Mouse (Mus musculus) lung, embryonic 16.5 days (tissue): ENCODE results near the gene Ell. TPM values are rescaled to one million over a fixed set of nuclear protein-coding genes. Genes with fewer than 3 reads are reported as not detected.
A peak's percentile ranks its signal among the peaks of the same experiment; 100 is the strongest.

Experiments used
- ATAC-seq: fragments of 200-750 bp; cut with Nextera tagmentation; 2 replicates; pipeline ENCODE4 v1.8.0; 2017; ENCODE audit warnings: low read depth, mild to moderate bottlenecking, moderate library complexity
- H3K27ac ChIP-seq: fragments of 300-500 bp; sonication (generic); 2 replicates; pipeline ENCODE4 v1.5.1; 2014; ENCODE audit warnings: mild to moderate bottlenecking, control low read depth, low read length
- H3K27me3 ChIP-seq: fragments of 300-500 bp; sonication (generic); 2 replicates; pipeline ENCODE4 v1.6.1; 2014; ENCODE audit warnings: low read depth, low read length, mixed read lengths; ENCODE audit not compliant: control insufficient read depth, insufficient read depth
- H3K36me3 ChIP-seq: fragments of 300-500 bp; sonication (generic); 2 replicates; pipeline ENCODE4 v1.6.1; 2014; ENCODE audit warnings: low read length; ENCODE audit not compliant: control insufficient read depth, insufficient read depth
- H3K4me1 ChIP-seq: fragments of 300-500 bp; sonication (generic); replicated peaks from 2 replicates; pipeline ENCODE4 v1.6.1; 2014; ENCODE audit warnings: low read length, mixed read lengths; ENCODE audit not compliant: control insufficient read depth, insufficient read depth
- H3K4me2 ChIP-seq: fragments of 300-500 bp; sonication (generic); 2 replicates; pipeline ENCODE4 v1.6.1; 2014; ENCODE audit warnings: low read depth, low read length, control low read depth
- H3K4me3 ChIP-seq: fragments of 300-500 bp; sonication (generic); 2 replicates; pipeline ENCODE4 v1.5.1; 2014; ENCODE audit warnings: mild to moderate bottlenecking, low read length, control low read depth
- H3K9ac ChIP-seq: fragments of 300-500 bp; sonication (generic); 2 replicates; pipeline ENCODE4 v1.6.1; 2014; ENCODE audit warnings: low read length, control low read depth
- H3K9me3 ChIP-seq: fragments of 300-500 bp; sonication (generic); 2 replicates; pipeline ENCODE4 v1.6.1; 2016; ENCODE audit warnings: low read length; ENCODE audit not compliant: control insufficient read depth
- WGBS: fragments of 180-500 bp; shearing (Covaris S2); extraction: QIAGEN DNeasy Blood & Tissue Kit; methylation state at CpG from one replicate; pipeline ENCODE4 v1.1.7; 2014; 5-methylcytosine and 5-hydroxymethylcytosine counted together
- polyA plus RNA-seq: library from polyadenylated mRNA; unstranded; fragments of >200 nt; fragmentation: Nextera tagmentation; extraction: Ambion mirVana; gene quantifications from 2 replicates; pipeline ENCODE4 v1.2.1, GENCODE M21; 2015

Ell gene
- polyA plus RNA-seq, 1 experiment from 2014 or later = 21.4 TPM

DNA sequence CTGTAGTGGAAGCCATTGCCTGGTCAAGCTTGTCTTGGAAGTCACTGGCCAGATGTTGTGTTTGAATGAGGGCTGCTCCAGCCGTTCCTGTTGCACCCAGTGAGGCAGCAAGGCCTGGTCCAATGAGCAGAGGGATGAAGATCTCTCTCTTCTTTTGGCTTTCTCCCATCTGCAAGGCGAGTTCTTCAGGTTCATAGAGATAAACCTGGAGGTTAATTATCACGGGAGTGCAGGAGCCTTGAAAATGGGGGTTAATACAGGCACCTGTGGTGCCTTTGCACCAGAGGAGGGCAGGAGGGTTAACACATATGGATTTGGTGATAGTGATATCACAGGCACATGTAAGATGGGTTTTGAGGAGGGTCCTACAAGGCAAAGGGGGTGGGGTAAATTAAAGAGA is 83.0 kb downstream of the Ell start:
- H3K9me3 ChIP-seq = no peaks in the 10 kb centered on the region
- WGBS = 42% methylated on average over 3 of the region's 3 CpGs
- no peak for ATAC-seq
- peaks cover 9% of the 10 kb centered on the region; the same call in 1 of the 2 replicates for H3K27me3 ChIP-seq
- H3K9ac ChIP-seq = no peak overlapping the region
- no peak overlapping the region for H3K27ac ChIP-seq
- no peak overlapping the region for H3K4me2 ChIP-seq
- 0 out of 2 replicates have a peak, but pooled peaks cover 3% of the 10 kb centered on the region for H3K4me1 ChIP-seq
- H3K36me3 ChIP-seq = no peaks in the 10 kb centered on the region
- H3K4me3 ChIP-seq = no peak overlapping the region

- ATAC-seq = no peak
- H3K27ac ChIP-seq = no peak overlapping the region
- peak overlapping the region; percentile 24; the same call in 1 of the 2 replicates for H3K9ac ChIP-seq
- no peaks in the 10 kb centered on the region for H3K36me3 ChIP-seq
- H3K9me3 ChIP-seq = no peaks in the 10 kb centered on the region
- peaks cover 9% of the 10 kb centered on the region; the same call in 1 of the 2 replicates for H3K27me3 ChIP-seq
- peaks cover 5% of the 10 kb centered on the region; the same call in 1 of the 2 replicates for H3K4me1 ChIP-seq
- WGBS = 13% methylated on average over 5 of the region's 5 CpGs
- no peak overlapping the region for H3K4me3 ChIP-seq
- no peak overlapping the region for H3K4me2 ChIP-seq
Measured at GRCm38 (mm10) chr8:70625104-70625503, 85.8 kb downstream of the Ell start.

GRCm38 (mm10) chr8:70627041-70627440 is 87.8 kb downstream of the Ell start:
- 84% methylated on average over 5 of the region's 5 CpGs for WGBS

DNA sequence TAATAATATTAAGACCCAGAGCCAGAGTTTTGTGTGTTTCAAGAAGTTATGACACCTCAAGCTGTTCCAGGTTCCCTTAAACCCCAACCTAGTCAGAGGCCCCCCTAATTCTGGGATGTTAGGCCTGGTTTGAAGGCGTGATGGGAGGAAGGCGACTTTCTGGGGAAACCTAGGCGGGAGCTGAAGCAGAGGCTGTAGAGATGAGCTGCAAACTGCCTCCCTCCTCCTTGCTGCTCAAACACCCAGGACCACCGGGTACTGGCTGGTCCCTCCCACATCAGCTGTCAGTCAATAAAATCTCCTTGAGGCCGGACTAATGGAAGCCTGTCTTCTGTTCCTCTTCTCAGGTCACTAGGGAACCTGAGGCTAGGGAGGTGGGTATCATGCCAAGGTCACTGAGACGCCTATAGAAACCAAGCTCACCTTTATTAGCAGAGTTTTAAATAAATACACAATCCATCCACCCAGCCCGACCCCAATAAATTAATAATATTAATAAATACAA is 89.8 kb downstream of the Ell start:
- WGBS = 51% methylated on average over 7 of the region's 7 CpGs
- Histone ChIP-seq H3K4me2 (peak overlapping the region; percentile 63), H3K4me3 (peak overlapping the region; percentile 44), H3K9ac (peak overlapping the region; percentile 32; the same call in 1 of the 2 replicates), H3K9me3 (no peaks in the 10 kb centered on the region), H3K27ac (no peak overlapping the region), H3K27me3 (no peaks in the 10 kb centered on the region), H3K4me1 (peaks cover 21% of the 10 kb centered on the region), H3K36me3 (no peaks in the 10 kb centered on the region)
- ATAC-seq = no peak

More at GRCm38 (mm10) chr8:70627041-70627440, 87.8 kb downstream of the Ell start:
- Histone ChIP-seq H3K9ac (no peak overlapping the region), H3K27me3 (peaks cover 6% of the 10 kb centered on the region; the same call in 1 of the 2 replicates), H3K4me3 (no peak overlapping the region), H3K9me3 (no peaks in the 10 kb centered on the region), H3K4me2 (no peak overlapping the region), H3K36me3 (no peaks in the 10 kb centered on the region), H3K4me1 (peaks cover 19% of the 10 kb centered on the region), H3K27ac (no peak overlapping the region)
- no peak for ATAC-seq

GRCm38 (mm10) chr8:70629574-70630531 is 90.6 kb downstream of the Ell start:
- Histone ChIP-seq H3K9me3 (no peaks in the 10 kb centered on the region), H3K9ac (peak overlapping the region; percentile 60), H3K4me2 (peak overlapping the region; percentile 63), H3K4me3 (peak overlapping the region; percentile 44), H3K36me3 (no peaks in the 10 kb centered on the region), H3K27me3 (no peaks in the 10 kb centered on the region), H3K27ac (no peak overlapping the region), H3K4me1 (peaks cover 26% of the 10 kb centered on the region)
- 2% methylated on average over 59 of the region's 60 CpGs for WGBS
- ATAC-seq = peak; percentile 91

- Histone ChIP-seq H3K4me1 (peaks cover 23% of the 10 kb centered on the region), H3K9ac (no peak overlapping the region; the same call in 1 of the 2 replicates), H3K9me3 (no peaks in the 10 kb centered on the region), H3K4me2 (peak overlapping the region; percentile 63), H3K36me3 (no peaks in the 10 kb centered on the region), H3K27me3 (no peaks in the 10 kb centered on the region), H3K4me3 (no peak overlapping the region; the same call in 1 of the 2 replicates), H3K27ac (no peak overlapping the region)
- WGBS = 13% methylated on average over 22 of the region's 22 CpGs
- ATAC-seq = peak; percentile 48
Measured at GRCm38 (mm10) chr8:70630532-70631381, 91.5 kb downstream of the Ell start.

DNA sequence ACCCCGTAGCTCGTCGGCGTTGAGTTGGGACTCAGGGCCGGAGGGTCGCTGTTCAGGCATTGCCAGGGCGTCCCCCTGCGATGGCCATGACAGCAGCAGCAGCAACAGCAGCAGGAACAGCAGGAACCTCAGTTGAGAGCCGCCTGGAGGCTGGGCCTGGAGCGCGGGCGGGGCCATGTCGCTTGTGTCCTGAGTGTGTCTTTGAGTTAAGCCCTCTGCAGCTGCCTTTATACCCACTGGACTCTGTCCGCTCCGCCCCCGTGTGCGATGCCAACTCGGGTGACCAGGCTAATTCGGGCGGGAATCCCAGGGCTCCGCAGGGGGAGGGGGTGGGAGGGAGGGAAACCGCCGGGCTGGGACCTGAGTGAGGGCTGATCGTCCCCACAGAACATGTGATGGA is 92.2 kb downstream of the Ell start:
- H3K27ac ChIP-seq = no peak overlapping the region
- H3K4me3 ChIP-seq = no peak overlapping the region
- peaks cover 23% of the 10 kb centered on the region for H3K4me1 ChIP-seq
- ATAC-seq = no peak
- no peaks in the 10 kb centered on the region for H3K36me3 ChIP-seq
- no peaks in the 10 kb centered on the region for H3K9me3 ChIP-seq
- 14% methylated on average over 24 of the region's 24 CpGs for WGBS
- no peaks in the 10 kb centered on the region for H3K27me3 ChIP-seq
- H3K9ac ChIP-seq = peak overlapping the region; percentile 2; the same call in 1 of the 2 replicates
- peak overlapping the region; percentile 20 for H3K4me2 ChIP-seq

- Histone ChIP-seq H3K4me1 (peaks cover 23% of the 10 kb centered on the region), H3K27me3 (no peaks in the 10 kb centered on the region), H3K9me3 (no peaks in the 10 kb centered on the region), H3K36me3 (no peaks in the 10 kb centered on the region), H3K9ac (peak within 1 kb of the TSS; percentile 2; the same call in 1 of the 2 replicates), H3K4me2 (peak within 1 kb of the TSS; percentile 20), H3K4me3 (no peak within 1 kb of the TSS), H3K27ac (no peak within 1 kb of the TSS)
- ATAC-seq = no peak
- 75% methylated on average over 6 of the region's 6 CpGs for WGBS
Measured at GRCm38 (mm10) chr8:70632346-70632892, 93.2 kb downstream of the Ell start, which contains the start of gene Gdf15. Gene Gdf15, minus strand, starts transcription at chr8:70632456.
